Mouse (Mus musculus) cerebellum, adult 11 months (tissue): ENCODE data around the gene Agmat.

Experiments
- DNase-seq: peaks from one replicate; pipeline ENCODE4 v3.0.0; 2022

The Agmat gene

GRCm38 (mm10) chr4:141781201-141781985 lies 34.9 kb downstream of the Agmat start:
- no peak for DNase-seq

- DNase-seq, result no peak
Measured at GRCm38 (mm10) chr4:141784835-141785234, 38.4 kb downstream of the Agmat start.

DNA sequence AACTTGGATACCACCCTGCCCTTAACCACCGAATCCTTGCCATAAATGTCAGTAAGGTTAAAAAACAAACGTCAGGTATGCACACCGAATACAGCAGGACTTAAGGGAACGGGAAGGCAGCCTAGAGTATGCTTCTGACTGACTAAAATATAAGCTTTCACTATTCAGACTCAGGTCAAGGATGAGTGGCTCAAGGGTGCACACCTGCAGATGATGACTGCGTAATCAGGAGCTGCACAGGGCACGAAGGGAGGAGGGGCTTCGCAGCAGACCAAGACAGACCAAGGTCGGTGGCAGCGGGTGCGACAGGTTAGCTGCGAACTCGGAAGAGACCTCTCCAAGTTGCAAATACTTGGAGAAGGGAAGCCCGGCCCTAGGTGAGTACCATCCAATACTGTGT lies 39.7 kb downstream of the Agmat start:
- DNase-seq, result no peak

GRCm38 (mm10) chr4:141787046-141787445 lies 40.6 kb downstream of the Agmat start:
- DNase-seq, result no peak

GRCm38 (mm10) chr4:141787462-141787861 lies 41.0 kb downstream of the Agmat start:
- no peak for DNase-seq

DNA sequence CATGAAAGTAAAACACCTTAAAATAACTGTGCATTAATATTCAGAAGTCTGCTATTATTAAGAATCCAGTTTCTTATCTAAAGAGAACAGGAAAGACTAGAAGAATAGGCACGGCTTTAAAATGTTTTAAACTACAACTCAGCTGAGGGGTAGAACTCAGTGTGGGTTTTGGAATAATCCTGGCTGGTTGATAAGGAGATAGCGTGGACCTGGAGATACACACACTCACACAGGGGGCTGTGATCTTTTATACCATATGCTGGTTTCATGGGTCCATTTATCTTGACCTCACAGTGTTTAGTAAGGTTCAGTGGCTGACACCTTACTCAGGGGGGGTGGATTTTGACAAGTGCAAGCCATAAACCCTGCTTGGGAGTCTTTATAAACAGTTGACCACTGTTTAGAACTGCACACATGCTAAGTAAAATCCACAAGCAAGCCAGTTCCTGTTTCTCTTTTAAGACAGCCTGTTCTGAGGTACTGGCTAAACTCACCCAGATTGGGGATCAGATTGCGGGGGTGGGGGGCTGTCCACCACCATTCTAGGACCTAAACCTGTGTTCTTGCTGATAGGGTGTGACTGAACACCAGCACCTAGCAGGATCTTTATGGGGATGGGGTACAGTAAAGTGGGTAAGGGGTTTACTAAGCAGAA lies 43.2 kb downstream of the Agmat start:
- DNase-seq, result no peak

DNA sequence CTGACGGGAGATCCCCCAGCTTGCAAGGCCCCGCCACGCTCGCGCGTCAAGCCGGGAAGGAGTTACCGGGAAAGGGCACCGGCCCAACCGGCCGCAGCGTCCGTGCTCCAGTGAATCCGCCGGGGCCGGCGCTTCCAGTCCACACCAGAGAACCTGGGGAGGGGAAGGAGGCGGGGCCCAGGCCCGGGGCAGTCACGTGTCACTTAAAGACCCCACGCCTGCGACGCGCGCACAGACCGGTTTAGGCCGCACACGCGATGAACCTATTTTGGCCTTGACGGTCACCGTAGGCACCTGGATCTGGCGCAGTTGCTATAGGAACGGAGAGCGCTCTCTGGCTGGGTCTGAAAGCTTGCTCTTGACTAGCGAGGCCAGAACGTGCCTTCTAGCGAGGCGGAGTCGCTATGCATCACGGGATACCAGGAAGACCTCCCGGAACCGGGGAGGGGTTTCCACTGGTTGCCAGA lies 44.1 kb downstream of the Agmat start, which contains the start of gene Dnajc16:
TSS of gene Dnajc16 (minus strand) at position 408 of the 467 bp plus-strand sequence.
- DNase-seq, result peak; percentile 96

GRCm38 (mm10) chr4:141791486-141791885 lies 45.0 kb downstream of the Agmat start:
- DNase-seq, result no peak

- DNase-seq, result peak; percentile 42
Measured at GRCm38 (mm10) chr4:141791951-141792350, 45.5 kb downstream of the Agmat start.

DNA sequence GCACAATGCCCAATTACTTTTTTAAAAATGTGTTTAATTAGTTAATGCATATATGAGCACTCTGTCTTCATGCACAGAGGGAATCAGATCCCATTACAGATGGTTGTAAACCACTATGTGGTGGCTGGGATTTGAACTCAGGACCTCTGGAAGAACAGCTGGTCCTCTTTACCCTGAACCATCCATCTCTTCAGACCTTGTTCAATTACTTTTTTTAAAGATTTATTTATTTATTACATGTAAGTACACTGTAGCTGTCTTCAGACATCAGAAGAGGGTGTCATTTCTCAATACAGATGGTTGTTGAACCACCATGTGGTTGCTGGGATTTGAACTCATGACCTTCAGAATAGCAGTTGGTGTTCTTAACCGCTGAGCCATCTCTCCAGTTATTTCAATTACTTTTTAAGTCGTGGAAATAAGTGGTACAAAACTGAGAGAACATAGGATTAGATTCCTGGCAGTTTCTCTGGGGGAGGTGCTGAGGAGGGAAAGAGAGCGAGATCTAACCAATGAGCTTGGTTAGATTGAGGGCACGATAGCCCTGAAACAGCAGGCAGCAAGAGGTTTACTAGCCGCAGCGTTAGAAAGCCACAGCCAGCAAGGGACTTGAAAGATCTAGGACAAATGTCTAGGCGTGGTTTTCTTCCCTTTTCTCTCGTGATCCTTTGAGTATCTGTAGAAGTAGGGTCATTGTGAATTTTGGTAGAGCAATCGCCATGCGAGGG lies 46.2 kb downstream of the Agmat start:
- peak; percentile 16 for DNase-seq

DNA sequence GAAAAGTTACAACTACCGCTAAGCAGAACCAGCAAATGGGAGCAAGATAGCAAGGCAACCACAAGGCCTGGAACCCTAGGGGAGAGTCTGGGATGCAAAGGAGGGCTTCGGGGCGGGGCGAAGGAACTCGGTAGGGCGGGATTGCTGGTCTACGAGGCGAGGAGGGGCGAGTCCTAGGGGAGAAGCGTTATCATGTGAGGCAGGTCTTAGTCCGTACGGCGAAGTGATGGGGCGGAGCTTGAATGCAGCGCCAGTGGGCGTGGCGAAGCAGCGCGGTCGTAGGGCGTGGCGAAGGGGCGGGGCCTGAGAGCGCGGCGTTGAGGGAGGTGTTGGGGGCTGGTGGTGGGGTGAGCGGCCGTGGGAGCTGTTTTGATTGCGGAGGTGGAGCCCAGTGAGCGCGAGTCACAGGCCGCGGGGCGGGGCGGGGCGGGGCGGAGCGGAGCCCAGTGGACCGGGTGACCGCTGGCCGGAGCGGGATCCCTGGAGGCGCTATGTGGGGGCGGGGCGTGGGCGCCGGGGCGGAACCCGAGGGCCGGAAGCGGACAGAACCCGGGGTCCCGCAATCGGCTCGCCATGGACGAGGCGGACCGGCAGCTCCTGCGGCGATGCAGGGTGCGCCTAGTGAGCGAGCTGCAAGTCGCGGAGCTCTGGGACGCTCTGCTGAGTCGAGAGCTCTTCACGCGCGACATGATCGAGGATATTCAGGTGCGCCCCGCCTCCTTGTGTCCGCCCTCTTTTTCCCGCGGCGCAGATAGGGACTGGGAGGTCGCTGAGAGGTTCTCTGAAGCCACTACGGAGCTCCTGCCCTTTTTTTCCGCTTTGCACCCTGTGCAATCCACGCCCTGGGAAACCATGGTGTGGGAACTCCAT lies 47.0 kb downstream of the Agmat start, which contains the start of gene Casp9:
TSS of gene Casp9 (plus strand) at position 331 of the 870 bp plus-strand sequence.
- peak; percentile 95 for DNase-seq

DNA sequence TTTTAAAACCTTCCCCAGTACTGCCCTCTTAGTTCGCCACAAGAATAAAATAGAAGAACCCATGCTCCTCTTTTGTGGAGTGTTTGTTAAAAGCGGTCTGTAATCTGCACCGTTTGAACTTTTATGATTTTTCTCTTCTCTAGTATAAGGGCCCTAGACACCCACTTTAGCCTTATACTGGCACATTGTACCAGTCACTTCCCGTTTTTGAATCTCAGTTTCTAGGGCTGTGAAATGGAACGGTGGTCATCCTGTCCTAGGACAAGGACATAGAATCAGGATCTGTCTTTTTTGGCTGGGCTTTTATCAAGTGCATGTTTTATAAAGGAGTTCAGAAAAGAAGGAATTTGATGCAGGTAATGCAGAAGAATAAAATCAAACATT lies 47.7 kb downstream of the Agmat start:
- DNase-seq, result no peak

DNA sequence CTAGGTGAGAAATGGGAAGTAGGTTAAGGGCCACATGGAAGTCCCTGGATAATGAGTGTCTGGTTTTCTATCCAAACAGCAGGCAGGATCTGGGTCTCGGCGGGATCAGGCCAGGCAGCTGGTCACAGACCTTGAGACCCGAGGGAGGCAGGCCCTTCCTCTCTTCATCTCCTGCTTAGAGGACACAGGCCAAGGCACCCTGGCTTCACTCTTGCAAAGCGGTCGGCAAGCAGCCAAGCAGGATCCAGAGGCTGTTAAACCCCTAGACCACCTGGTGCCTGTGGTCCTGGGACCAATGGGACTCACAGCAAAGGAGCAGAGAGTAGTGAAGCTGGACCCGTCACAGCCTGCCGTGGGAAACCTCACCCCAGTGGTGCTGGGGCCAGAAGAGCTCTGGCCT lies 49.9 kb downstream of the Agmat start:
- peak; percentile 15 for DNase-seq

DNA sequence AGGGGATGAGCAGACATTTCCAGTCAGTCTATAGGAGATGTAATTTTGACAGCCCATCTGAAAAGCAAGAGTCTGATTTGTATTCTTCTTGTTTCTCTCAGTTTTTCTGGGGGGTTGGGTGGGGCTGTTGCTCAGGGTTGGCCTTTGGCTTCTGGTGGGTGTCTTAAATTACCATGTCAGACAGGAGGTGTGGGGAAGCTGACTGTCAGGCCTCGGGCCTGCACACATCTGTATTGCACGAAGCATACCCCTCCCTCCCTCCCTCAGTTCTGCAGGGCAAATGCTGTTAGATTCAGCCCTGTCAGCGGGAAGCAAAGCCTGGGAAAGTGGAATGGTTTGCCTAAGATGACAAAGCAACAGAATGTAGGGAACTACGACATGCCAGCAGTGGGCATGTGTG lies 50.5 kb downstream of the Agmat start:
- no peak for DNase-seq

- DNase-seq, result no peak
Measured at GRCm38 (mm10) chr4:141797545-141797944, 51.1 kb downstream of the Agmat start.

- DNase-seq, result no peak
Measured at GRCm38 (mm10) chr4:141804105-141804504, 57.6 kb downstream of the Agmat start.

- no peak for DNase-seq
Measured at GRCm38 (mm10) chr4:141805886-141806285, 59.4 kb downstream of the Agmat start.
